Mouse (Mus musculus): ENCODE measurements at regions not wholly inside any gene's neighbourhood (a gene's known extent, or its start where the extent isn't known, plus 50 kb on each side); places are given as distances from the start of the nearest gene placed in this dataset.

GRCm38 (mm10) chr15:9898211-9898610 lies 149.5 kb upstream of the Spef2 start:
- DNase-seq (ENCODE audit: low read depth): no peak

DNA sequence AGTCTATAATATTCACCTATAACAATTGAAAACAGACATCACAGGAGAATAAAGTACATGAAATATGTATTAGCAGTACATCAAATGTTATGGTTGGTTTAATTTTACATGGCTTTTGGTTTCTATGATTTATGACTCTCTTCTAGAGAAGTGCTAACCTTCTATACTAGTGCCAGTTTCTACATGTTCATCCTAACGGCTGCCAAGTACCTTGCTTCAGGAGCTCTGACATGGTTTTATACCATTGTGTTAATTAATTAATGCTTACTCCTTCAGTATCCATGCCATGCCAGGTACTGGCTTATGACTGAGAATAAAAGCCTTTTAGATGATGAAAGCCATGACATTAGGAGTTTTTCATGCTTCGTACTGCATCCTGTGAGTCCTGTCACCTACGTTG lies 144.5 kb upstream of the Spef2 start:
- DNase-seq (ENCODE audit: low read depth): no peak

DNA sequence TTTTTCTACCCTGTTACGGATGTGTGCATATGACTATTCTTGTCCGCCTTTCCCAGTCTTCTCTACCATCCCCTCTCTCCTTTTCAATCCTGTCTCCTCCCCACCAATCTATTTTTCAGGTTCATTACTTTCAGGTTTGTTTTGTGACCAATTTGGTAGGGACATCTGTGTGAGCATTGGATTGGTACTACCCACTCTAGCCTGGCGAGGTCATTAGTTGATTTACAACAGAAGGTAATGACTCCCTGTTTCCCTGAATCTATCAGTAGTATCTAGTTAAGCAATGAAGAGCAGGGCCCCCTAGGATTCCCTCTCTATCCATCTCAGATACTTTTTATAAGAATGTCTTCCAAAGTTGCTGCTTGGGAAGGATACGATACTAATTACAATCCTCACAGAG lies 143.5 kb upstream of the Spef2 start:
- DNase-seq (ENCODE audit: low read depth): no peak

GRCm38 (mm10) chr15:9891446-9891845 lies 142.8 kb upstream of the Spef2 start:
- no peak for DNase-seq (ENCODE audit: low read depth)

DNA sequence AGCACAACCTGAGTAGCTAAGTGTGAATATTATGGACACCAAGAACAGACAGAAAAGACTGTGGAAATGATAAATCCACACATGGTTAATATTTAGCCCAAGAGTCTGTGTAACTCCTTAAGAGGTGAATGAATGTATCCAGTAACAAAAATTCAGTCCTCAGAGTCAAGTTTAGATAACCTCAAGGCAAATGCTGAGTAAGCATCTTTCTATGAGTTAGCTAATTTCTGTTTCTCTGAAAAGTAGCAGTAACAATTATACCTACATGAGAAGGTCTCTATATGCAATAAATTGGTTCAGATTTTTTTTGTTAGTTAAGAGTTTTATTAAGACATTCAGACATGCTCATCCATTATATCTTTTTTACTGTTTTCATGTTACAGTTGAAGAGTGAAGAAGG lies 127.1 kb upstream of the Spef2 start:
- DNase-seq (ENCODE audit: low read depth): no peak

DNA sequence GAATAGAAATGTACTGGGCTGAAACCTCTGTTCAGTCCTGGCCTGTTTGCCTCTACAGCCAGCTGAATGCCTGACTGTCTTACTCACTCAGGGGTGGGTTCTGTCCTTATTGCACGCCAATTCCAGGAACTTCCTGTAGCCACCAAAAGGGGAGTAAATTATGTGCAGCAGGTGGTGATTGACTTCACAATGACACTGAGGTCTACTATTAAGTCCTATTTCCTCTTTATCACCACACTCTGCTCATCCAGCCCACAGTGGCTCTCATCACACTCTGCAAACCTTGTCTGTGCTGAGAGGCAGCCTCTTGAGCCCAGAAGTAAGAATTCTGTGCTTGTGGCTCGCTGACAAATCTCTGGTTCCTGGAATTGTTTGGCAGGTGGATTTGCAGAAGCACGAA lies 121.5 kb upstream of the Spef2 start:
- no peak for DNase-seq (ENCODE audit: low read depth)

GRCm38 (mm10) chr15:9864778-9865177 lies 116.1 kb upstream of the Spef2 start:
- DNase-seq (ENCODE audit: low read depth): peak; percentile 30

- DNase-seq (ENCODE audit: low read depth): no peak
Measured at GRCm38 (mm10) chr15:9861825-9862224, 113.2 kb upstream of the Spef2 start.

DNA sequence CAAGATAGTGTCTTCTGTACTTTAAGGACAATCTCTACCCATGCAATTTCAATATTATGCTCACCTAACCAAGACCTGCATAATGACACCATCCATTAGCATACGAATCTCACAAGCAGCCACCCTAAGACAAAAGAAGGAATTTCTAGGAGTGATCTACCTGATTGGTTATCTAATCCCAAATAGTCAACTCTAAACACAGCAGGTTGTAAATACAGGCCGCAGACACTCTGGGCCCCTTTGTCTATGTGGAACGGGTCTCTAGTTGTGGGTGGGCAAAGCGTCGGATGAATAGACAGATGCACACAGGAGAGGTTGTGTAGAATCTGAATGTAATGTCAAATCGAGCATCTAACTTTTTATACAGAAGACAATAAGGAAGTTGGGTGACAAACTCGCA lies 91.0 kb upstream of the Spef2 start:
- DNase-seq (ENCODE audit: low read depth): no peak

- DNase-seq (ENCODE audit: low read depth): no peak
Measured at GRCm38 (mm10) chr15:9835096-9835495, 86.4 kb upstream of the Spef2 start.

DNA sequence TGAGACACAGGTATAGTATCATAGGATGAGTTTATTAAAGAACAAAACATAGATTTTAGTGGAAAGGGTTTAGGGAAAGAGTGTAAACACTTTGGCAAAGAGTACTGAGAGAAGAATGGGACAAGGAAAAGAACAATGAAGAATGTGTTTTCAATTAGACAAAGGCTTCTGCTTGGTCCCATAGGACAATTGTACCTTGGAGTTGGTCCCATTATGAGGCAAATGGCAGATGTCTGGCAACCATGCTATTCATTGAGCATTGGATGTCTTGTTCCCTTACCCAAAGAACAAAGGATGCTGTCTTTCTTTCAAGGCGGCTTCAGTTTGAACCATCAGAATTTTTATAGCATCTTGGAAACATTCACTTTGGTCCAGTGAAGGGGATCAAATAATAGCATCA lies 55.8 kb upstream of the Spef2 start:
- no peak for DNase-seq (ENCODE audit: low read depth)

Measured in NIH3T3 (cell line).